Mouse (Mus musculus) neural tube, embryonic 15.5 days (tissue): ENCODE measurements around the gene Fam186b. TPM values are rescaled to one million over a fixed set of nuclear protein-coding genes. Genes with fewer than 3 reads are reported as not detected.

ENCODE experiments used
- ATAC-seq: fragments of 200-750 bp; cut with Nextera tagmentation; 2 replicates; pipeline ENCODE4 v1.8.0; 2017; ENCODE audit warnings: mild to moderate bottlenecking, moderate TSS enrichment, moderate library complexity; ENCODE audit not compliant: low FRiP score
- H3K27ac ChIP-seq: fragments of 300-500 bp; sonication (generic); replicated peaks from 2 replicates; pipeline ENCODE4 v1.5.1; 2015; ENCODE audit warnings: mild to moderate bottlenecking, inconsistent platforms
- H3K27me3 ChIP-seq: fragments of 300-500 bp; sonication (generic); replicated peaks from 2 replicates; pipeline ENCODE4 v1.6.1; 2015; ENCODE audit warnings: inconsistent platforms
- H3K36me3 ChIP-seq: fragments of 300-500 bp; sonication (generic); 2 replicates; pipeline ENCODE4 v1.6.1; 2015; ENCODE audit warnings: inconsistent platforms
- H3K4me1 ChIP-seq: fragments of 300-500 bp; sonication (generic); 2 replicates; pipeline ENCODE4 v1.6.1; 2015; ENCODE audit warnings: inconsistent platforms
- H3K4me2 ChIP-seq: fragments of 300-500 bp; sonication (generic); 2 replicates; pipeline ENCODE4 v1.6.1; 2015; ENCODE audit warnings: inconsistent platforms, mild to moderate bottlenecking, moderate library complexity
- H3K4me3 ChIP-seq: fragments of 300-500 bp; sonication (generic); replicated peaks from 2 replicates; pipeline ENCODE4 v1.5.1; 2015; ENCODE audit warnings: mild to moderate bottlenecking, inconsistent platforms
- H3K9ac ChIP-seq: fragments of 300-500 bp; sonication (generic); replicated peaks from 2 replicates; pipeline ENCODE4 v1.6.1; 2015; ENCODE audit warnings: mild to moderate bottlenecking, inconsistent platforms
- H3K9me3 ChIP-seq: fragments of 300-500 bp; sonication (generic); replicated peaks from 2 replicates; pipeline ENCODE4 v1.6.1; 2016; ENCODE audit warnings: inconsistent platforms
- WGBS: fragments of 180-500 bp; shearing (Covaris S2); methylation state at CpG from one replicate; pipeline ENCODE4 v1.1.7; 2015; ENCODE audit warnings: mixed read lengths; 5-methylcytosine and 5-hydroxymethylcytosine counted together
- polyA plus RNA-seq: library from polyadenylated mRNA; unstranded; fragments of >200 nt; fragmentation: Nextera tagmentation; extraction: Ambion mirVana; gene quantifications from 2 replicates; pipeline ENCODE4 v1.2.1, GENCODE M21; 2015

Fam186b gene
- polyA plus RNA-seq, 1 experiment from 2014 or later: 0.73 TPM

GRCm38 (mm10) chr15:99332921-99333675, 37.4 kb upstream of the Fam186b start:
- no peak overlapping the region for H3K4me2 ChIP-seq
- H3K27ac ChIP-seq: peak overlapping the region; percentile 72
- 63% methylated on average over 9 of the region's 9 CpGs for WGBS
- H3K36me3 ChIP-seq: peaks cover 4% of the 10 kb centered on the region
- ATAC-seq: no peak
- no peak overlapping the region for H3K9ac ChIP-seq
- H3K9me3 ChIP-seq: no peaks in the 10 kb centered on the region
- H3K4me3 ChIP-seq: no peak overlapping the region
- peaks cover 37% of the 10 kb centered on the region for H3K4me1 ChIP-seq
- no peaks in the 10 kb centered on the region for H3K27me3 ChIP-seq

- no peak overlapping the region for H3K9ac ChIP-seq
- peaks cover 13% of the 10 kb centered on the region for H3K36me3 ChIP-seq
- ATAC-seq: no peak
Observed at GRCm38 (mm10) chr15:99332111-99332510, 36.4 kb upstream of the Fam186b start.

GRCm38 (mm10) chr15:99331341-99331740, 35.7 kb upstream of the Fam186b start:
- Histone ChIP-seq H3K4me1 (peaks cover 37% of the 10 kb centered on the region), H3K9ac (no peak overlapping the region), H3K4me2 (no peak overlapping the region), H3K36me3 (peaks cover 15% of the 10 kb centered on the region), H3K4me3 (no peak overlapping the region), H3K9me3 (no peaks in the 10 kb centered on the region), H3K27ac (no peak overlapping the region; the same call in 1 of the 2 replicates), H3K27me3 (no peaks in the 10 kb centered on the region)
- WGBS: 80% methylated on average over 5 of the region's 5 CpGs
- ATAC-seq: no peak

More at GRCm38 (mm10) chr15:99332111-99332510, 36.4 kb upstream of the Fam186b start:
- Histone ChIP-seq H3K4me1 (peaks cover 37% of the 10 kb centered on the region), H3K27me3 (no peaks in the 10 kb centered on the region), H3K4me2 (no peak overlapping the region), H3K9me3 (no peaks in the 10 kb centered on the region), H3K4me3 (no peak overlapping the region), H3K27ac (peak overlapping the region; percentile 72; the same call in 1 of the 2 replicates)

GRCm38 (mm10) chr15:99330324-99330723, 34.6 kb upstream of the Fam186b start:
- 81% methylated on average over 2 of the region's 2 CpGs for WGBS
- ATAC-seq: no peak
- no peak overlapping the region for H3K27ac ChIP-seq
- H3K4me2 ChIP-seq: no peak overlapping the region
- H3K4me1 ChIP-seq: peaks cover 32% of the 10 kb centered on the region
- no peaks in the 10 kb centered on the region for H3K9me3 ChIP-seq
- H3K4me3 ChIP-seq: no peak overlapping the region
- peaks cover 15% of the 10 kb centered on the region for H3K36me3 ChIP-seq
- H3K9ac ChIP-seq: no peak overlapping the region
- H3K27me3 ChIP-seq: no peaks in the 10 kb centered on the region

GRCm38 (mm10) chr15:99328011-99328410, 32.3 kb upstream of the Fam186b start:
- Histone ChIP-seq H3K9ac (no peak overlapping the region), H3K27ac (no peak overlapping the region), H3K9me3 (no peaks in the 10 kb centered on the region), H3K4me1 (peaks cover 14% of the 10 kb centered on the region), H3K4me3 (no peak overlapping the region), H3K36me3 (peaks cover 27% of the 10 kb centered on the region), H3K4me2 (no peak overlapping the region), H3K27me3 (no peaks in the 10 kb centered on the region)
- 97% methylated on average over 5 of the region's 5 CpGs for WGBS
- no peak for ATAC-seq

- no peak overlapping the region for H3K4me3 ChIP-seq
- no peaks in the 10 kb centered on the region for H3K9me3 ChIP-seq
- H3K36me3 ChIP-seq: peaks cover 31% of the 10 kb centered on the region
- no peak overlapping the region for H3K27ac ChIP-seq
- H3K4me1 ChIP-seq: peaks cover 3% of the 10 kb centered on the region; the same call in 1 of the 2 replicates
- ATAC-seq: no peak
- H3K9ac ChIP-seq: no peak overlapping the region
- no peak overlapping the region for H3K4me2 ChIP-seq
- WGBS: 87% methylated on average over 1 of the region's 1 CpGs
- no peaks in the 10 kb centered on the region for H3K27me3 ChIP-seq
Observed at GRCm38 (mm10) chr15:99326959-99327358, 31.3 kb upstream of the Fam186b start.

- WGBS: 60% methylated on average over 2 of the region's 2 CpGs
- Histone ChIP-seq H3K27ac (peak overlapping the region; percentile 2; the same call in 1 of the 2 replicates), H3K9ac (no peak overlapping the region), H3K4me2 (no peak overlapping the region), H3K36me3 (peaks cover 37% of the 10 kb centered on the region), H3K4me3 (no peak overlapping the region), H3K27me3 (no peaks in the 10 kb centered on the region), H3K4me1 (no peaks in the 10 kb centered on the region), H3K9me3 (no peaks in the 10 kb centered on the region)
- no peak for ATAC-seq
Observed at GRCm38 (mm10) chr15:99326407-99326806, 30.7 kb upstream of the Fam186b start.

- peaks cover 45% of the 10 kb centered on the region for H3K36me3 ChIP-seq
- H3K4me3 ChIP-seq: no peak overlapping the region
- H3K9ac ChIP-seq: no peak overlapping the region
- no peaks in the 10 kb centered on the region for H3K9me3 ChIP-seq
- H3K4me2 ChIP-seq: no peak overlapping the region
- no peak overlapping the region for H3K27ac ChIP-seq
- no peaks in the 10 kb centered on the region for H3K27me3 ChIP-seq
- 91% methylated on average over 6 of the region's 6 CpGs for WGBS
- ATAC-seq: no peak
- no peaks in the 10 kb centered on the region for H3K4me1 ChIP-seq
Observed at GRCm38 (mm10) chr15:99325598-99325997, 29.9 kb upstream of the Fam186b start.

GRCm38 (mm10) chr15:99324151-99324550, 28.5 kb upstream of the Fam186b start:
- H3K4me3 ChIP-seq: no peak overlapping the region
- no peak for ATAC-seq
- peaks cover 58% of the 10 kb centered on the region for H3K36me3 ChIP-seq
- no peak overlapping the region for H3K9ac ChIP-seq
- H3K27ac ChIP-seq: no peak overlapping the region; the same call in 1 of the 2 replicates
- no peaks in the 10 kb centered on the region for H3K4me1 ChIP-seq
- 86% methylated on average over 9 of the region's 9 CpGs for WGBS
- no peak overlapping the region for H3K4me2 ChIP-seq
- no peaks in the 10 kb centered on the region for H3K9me3 ChIP-seq
- no peaks in the 10 kb centered on the region for H3K27me3 ChIP-seq

- H3K4me1 ChIP-seq: peaks cover 9% of the 10 kb centered on the region; the same call in 1 of the 2 replicates
- no peaks in the 10 kb centered on the region for H3K9me3 ChIP-seq
- H3K27me3 ChIP-seq: no peaks in the 10 kb centered on the region
- H3K4me2 ChIP-seq: no peak overlapping the region
- H3K36me3 ChIP-seq: peaks cover 73% of the 10 kb centered on the region
- H3K9ac ChIP-seq: no peak overlapping the region
- H3K27ac ChIP-seq: peak overlapping the region; percentile 24
- 86% methylated on average over 9 of the region's 9 CpGs for WGBS
- ATAC-seq: no peak
- no peak overlapping the region for H3K4me3 ChIP-seq
Observed at GRCm38 (mm10) chr15:99320978-99321377, 25.3 kb upstream of the Fam186b start.

- WGBS: 86% methylated on average over 10 of the region's 10 CpGs
- ATAC-seq: no peak
Observed at GRCm38 (mm10) chr15:99320168-99320674, 24.5 kb upstream of the Fam186b start.

GRCm38 (mm10) chr15:99319411-99319871, 23.8 kb upstream of the Fam186b start:
- Histone ChIP-seq H3K27ac (peak overlapping the region; percentile 48), H3K4me2 (no peak overlapping the region), H3K4me1 (peaks cover 9% of the 10 kb centered on the region; the same call in 1 of the 2 replicates), H3K9me3 (no peaks in the 10 kb centered on the region), H3K9ac (no peak overlapping the region), H3K27me3 (no peaks in the 10 kb centered on the region), H3K36me3 (peaks cover 78% of the 10 kb centered on the region), H3K4me3 (no peak overlapping the region)
- ATAC-seq: no peak
- WGBS: 82% methylated on average over 3 of the region's 3 CpGs

More at GRCm38 (mm10) chr15:99320168-99320674, 24.5 kb upstream of the Fam186b start:
- Histone ChIP-seq H3K9me3 (no peaks in the 10 kb centered on the region), H3K36me3 (peaks cover 79% of the 10 kb centered on the region), H3K9ac (no peak overlapping the region), H3K27me3 (no peaks in the 10 kb centered on the region), H3K4me2 (no peak overlapping the region), H3K4me3 (no peak overlapping the region), H3K4me1 (peaks cover 9% of the 10 kb centered on the region; the same call in 1 of the 2 replicates), H3K27ac (0 out of 2 replicates have a peak overlapping the region, but pooled peaks have one; percentile 37)
